In genomic region chr3:93492176-93492575, GRCm38 (mm10) we compare ENCODE assay signal across 24 mouse cellular contexts. TPM values are rescaled to one million over a fixed set of nuclear protein-coding genes. Genes with fewer than 3 reads are reported as not detected.
"Had no signal": no experiment of that assay in that cellular context is flagged by ENCODE, and none has a peak within 500 bp of the region (broad histone marks: within the 10 kb centered on the region; RNA-seq: fewer than 3 reads in every experiment).

No protein-coding gene starts in this region.

- DNase-seq: retina, postnatal 1 day; right cerebral cortex, adult 18-20 months; right cerebral cortex, postnatal 14 days; right cerebral cortex, postnatal 25 days; right cerebral cortex, postnatal 4 days; spleen, adult 18-20 months; thymus, adult 18-20 months; thymus, adult 2 months; thymus, postnatal 14 days; thymus, postnatal 25 days; thymus, postnatal 36 days; thymus, postnatal 4 days had no signal

- H3K27me3 ChIP-seq: neural tube, embryonic 15.5 days; stomach, embryonic 15.5 days had no signal

RNA-seq across cellular contexts. Expression of gene Tchhl1, which starts 23.6 kb away (rescaled TPM):
- total RNA-seq: neutrophil, adult 5-6 weeks had no signal
- polyA plus RNA-seq: neural tube, embryonic 14.5 days; neural tube, embryonic 15.5 days; small intestine, adult 2 months; spleen, adult 2 months; stomach, embryonic 14.5 days; stomach, embryonic 15.5 days; stomach, embryonic 16.5 days; stomach, postnatal 0 days; testis, adult 2 months; thymus, adult 2 months; thymus, postnatal 0 days; urinary bladder, adult 2 months had no signal

RNA-seq across cellular contexts. Expression of gene Tchh, which starts 50.0 kb away (rescaled TPM):
- polyA plus RNA-seq: small intestine, adult 2 months had no signal
